Mouse (Mus musculus) liver, embryonic 12.5 days (tissue): ENCODE measurements around the gene Slc13a2. TPM values are rescaled to one million over a fixed set of nuclear protein-coding genes. Genes with fewer than 3 reads are reported as not detected.

Experiments used
- ATAC-seq: fragments of 200-750 bp; cut with Nextera tagmentation; 2 replicates; pipeline ENCODE4 v1.8.0; 2017; ENCODE audit warnings: moderate number of reproducible peaks, mild to moderate bottlenecking, moderate library complexity
- H3K27ac ChIP-seq: fragments of 300-500 bp; sonication (generic); 2 replicates; pipeline ENCODE4 v1.5.1; 2016; ENCODE audit warnings: mild to moderate bottlenecking
- H3K27me3 ChIP-seq: fragments of 300-500 bp; sonication (generic); replicated peaks from 2 replicates; pipeline ENCODE4 v1.6.1; 2016; ENCODE audit warnings: mild to moderate bottlenecking, moderate library complexity
- H3K36me3 ChIP-seq: fragments of 300-500 bp; sonication (generic); 2 replicates; pipeline ENCODE4 v1.6.1; 2016; ENCODE audit warnings: mild to moderate bottlenecking, moderate library complexity
- H3K4me1 ChIP-seq: fragments of 300-500 bp; sonication (generic); 2 replicates; pipeline ENCODE4 v1.6.1; 2016
- H3K4me2 ChIP-seq: fragments of 300-500 bp; sonication (generic); 2 replicates; pipeline ENCODE4 v1.6.1; 2016; ENCODE audit warnings: mild to moderate bottlenecking, moderate library complexity
- H3K4me3 ChIP-seq: fragments of 300-500 bp; sonication (generic); 2 replicates; pipeline ENCODE4 v1.5.1; 2016; ENCODE audit warnings: mild to moderate bottlenecking, moderate library complexity
- H3K9ac ChIP-seq: fragments of 300-500 bp; sonication (generic); 2 replicates; pipeline ENCODE4 v1.6.1; 2016; ENCODE audit warnings: mild to moderate bottlenecking, moderate library complexity
- H3K9me3 ChIP-seq: fragments of 300-500 bp; sonication (generic); replicated peaks from 2 replicates; pipeline ENCODE4 v1.6.1; 2016; ENCODE audit warnings: mild to moderate bottlenecking, moderate library complexity
- WGBS: fragments of 180-500 bp; shearing (Covaris S2); methylation state at CpG from one replicate; pipeline ENCODE4 v1.1.7; 2016; ENCODE audit not compliant: insufficient replicate concordance; 5-methylcytosine and 5-hydroxymethylcytosine counted together
- polyA plus RNA-seq: library from polyadenylated mRNA; unstranded; fragments of >200 nt; fragmentation: Nextera tagmentation; extraction: Ambion mirVana; gene quantifications from 2 replicates; pipeline ENCODE4 v1.2.1, GENCODE M21; 2016

The Slc13a2 gene
- polyA plus RNA-seq, 1 experiment from 2014 or later, result 0.05 TPM

- H3K27ac ChIP-seq, result no peak overlapping the region
- H3K4me2 ChIP-seq, result no peak overlapping the region
- peaks cover 14% of the 10 kb centered on the region for H3K27me3 ChIP-seq
- 0 out of 2 replicates have a peak, but pooled peaks cover 3% of the 10 kb centered on the region for H3K4me1 ChIP-seq
- no peak overlapping the region for H3K9ac ChIP-seq
- no peak for ATAC-seq
- WGBS, result 44% methylated on average over 11 of the region's 11 CpGs
- no peak overlapping the region for H3K4me3 ChIP-seq
- H3K36me3 ChIP-seq, result no peaks in the 10 kb centered on the region
- no peaks in the 10 kb centered on the region for H3K9me3 ChIP-seq
Observed at GRCm38 (mm10) chr11:78430195-78430878, 8.3 kb upstream of the Slc13a2 start.

- Histone ChIP-seq H3K4me1 (0 out of 2 replicates have a peak, but pooled peaks cover 3% of the 10 kb centered on the region), H3K9me3 (no peaks in the 10 kb centered on the region), H3K4me3 (no peak overlapping the region), H3K4me2 (no peak overlapping the region), H3K27ac (no peak overlapping the region), H3K9ac (no peak overlapping the region), H3K27me3 (peaks cover 7% of the 10 kb centered on the region), H3K36me3 (no peaks in the 10 kb centered on the region)
- no peak for ATAC-seq
- 72% methylated on average over 5 of the region's 5 CpGs for WGBS
Observed at GRCm38 (mm10) chr11:78428309-78428708, 6.3 kb upstream of the Slc13a2 start.

- H3K4me2 ChIP-seq, result no peak overlapping the region
- WGBS, result 82% methylated on average over 6 of the region's 6 CpGs
- H3K36me3 ChIP-seq, result no peaks in the 10 kb centered on the region
- H3K4me1 ChIP-seq, result 0 out of 2 replicates have a peak, but pooled peaks cover 3% of the 10 kb centered on the region
- no peak overlapping the region for H3K27ac ChIP-seq
- no peaks in the 10 kb centered on the region for H3K9me3 ChIP-seq
- H3K27me3 ChIP-seq, result peaks cover 13% of the 10 kb centered on the region
- H3K9ac ChIP-seq, result no peak overlapping the region
- no peak for ATAC-seq
- no peak overlapping the region for H3K4me3 ChIP-seq
Observed at GRCm38 (mm10) chr11:78427655-78428054, 5.6 kb upstream of the Slc13a2 start.

- H3K9me3 ChIP-seq, result no peaks in the 10 kb centered on the region
- no peak overlapping the region for H3K4me2 ChIP-seq
- no peak overlapping the region for H3K4me3 ChIP-seq
- H3K36me3 ChIP-seq, result no peaks in the 10 kb centered on the region
- H3K9ac ChIP-seq, result no peak overlapping the region
- H3K27ac ChIP-seq, result no peak overlapping the region
- H3K4me1 ChIP-seq, result peaks cover 4% of the 10 kb centered on the region
- H3K27me3 ChIP-seq, result peaks cover 31% of the 10 kb centered on the region
- WGBS, result 64% methylated on average over 1 of the region's 1 CpGs
- ATAC-seq, result no peak
Observed at GRCm38 (mm10) chr11:78425572-78425971, 3.6 kb upstream of the Slc13a2 start.

- Histone ChIP-seq H3K9me3 (no peaks in the 10 kb centered on the region), H3K27me3 (peaks cover 43% of the 10 kb centered on the region), H3K4me1 (peaks cover 7% of the 10 kb centered on the region), H3K9ac (no peak overlapping the region), H3K27ac (no peak overlapping the region), H3K36me3 (no peaks in the 10 kb centered on the region), H3K4me2 (no peak overlapping the region), H3K4me3 (no peak overlapping the region)
- no peak for ATAC-seq
- WGBS, result 57% methylated on average over 2 of the region's 2 CpGs
Observed at GRCm38 (mm10) chr11:78424352-78424751, 2.3 kb upstream of the Slc13a2 start.

GRCm38 (mm10) chr11:78421201-78422009 lies 612 bp downstream of the Slc13a2 start:
- no peaks in the 10 kb centered on the region for H3K36me3 ChIP-seq
- no peak for ATAC-seq
- WGBS, result 30% methylated on average over 13 of the region's 13 CpGs

GRCm38 (mm10) chr11:78420263-78420889 lies 1.6 kb downstream of the Slc13a2 start:
- Histone ChIP-seq H3K27me3 (peaks cover 51% of the 10 kb centered on the region), H3K36me3 (no peaks in the 10 kb centered on the region), H3K4me1 (peaks cover 7% of the 10 kb centered on the region), H3K4me3 (no peak overlapping the region), H3K4me2 (no peak overlapping the region), H3K9me3 (no peaks in the 10 kb centered on the region), H3K9ac (no peak overlapping the region), H3K27ac (no peak overlapping the region)
- WGBS, result 11% methylated on average over 12 of the region's 12 CpGs
- no peak for ATAC-seq

More at GRCm38 (mm10) chr11:78421201-78422009, 612 bp downstream of the Slc13a2 start:
- no peak overlapping the region for H3K4me3 ChIP-seq
- H3K9me3 ChIP-seq, result no peaks in the 10 kb centered on the region
- H3K27ac ChIP-seq, result no peak overlapping the region
- H3K4me2 ChIP-seq, result no peak overlapping the region
- H3K4me1 ChIP-seq, result peaks cover 7% of the 10 kb centered on the region
- H3K9ac ChIP-seq, result no peak overlapping the region
- H3K27me3 ChIP-seq, result peaks cover 51% of the 10 kb centered on the region

- Histone ChIP-seq H3K27ac (no peak overlapping the region), H3K4me1 (peaks cover 7% of the 10 kb centered on the region), H3K9me3 (no peaks in the 10 kb centered on the region), H3K36me3 (no peaks in the 10 kb centered on the region), H3K4me3 (no peak overlapping the region), H3K9ac (no peak overlapping the region), H3K4me2 (no peak overlapping the region), H3K27me3 (peaks cover 45% of the 10 kb centered on the region)
- ATAC-seq, result no peak
- 68% methylated on average over 6 of the region's 6 CpGs for WGBS
Observed at GRCm38 (mm10) chr11:78416854-78417253, 5.2 kb downstream of the Slc13a2 start.

- no peak overlapping the region for H3K9ac ChIP-seq
- peaks cover 21% of the 10 kb centered on the region for H3K27me3 ChIP-seq
- no peak overlapping the region for H3K4me3 ChIP-seq
- peaks cover 15% of the 10 kb centered on the region for H3K4me1 ChIP-seq
- H3K4me2 ChIP-seq, result no peak overlapping the region
- H3K27ac ChIP-seq, result no peak overlapping the region
- H3K9me3 ChIP-seq, result no peaks in the 10 kb centered on the region
- WGBS, result 54% methylated on average over 6 of the region's 6 CpGs
- no peak for ATAC-seq
- no peaks in the 10 kb centered on the region for H3K36me3 ChIP-seq
Observed at GRCm38 (mm10) chr11:78412861-78413260, 9.2 kb downstream of the Slc13a2 start.

GRCm38 (mm10) chr11:78412324-78412850 lies 9.6 kb downstream of the Slc13a2 start:
- Histone ChIP-seq H3K36me3 (no peaks in the 10 kb centered on the region), H3K27ac (no peak overlapping the region), H3K4me2 (no peak overlapping the region), H3K4me1 (peaks cover 15% of the 10 kb centered on the region), H3K4me3 (no peak overlapping the region), H3K9ac (no peak overlapping the region), H3K27me3 (peaks cover 21% of the 10 kb centered on the region), H3K9me3 (no peaks in the 10 kb centered on the region)
- 67% methylated on average over 6 of the region's 6 CpGs for WGBS
- no peak for ATAC-seq

GRCm38 (mm10) chr11:78411606-78412323 lies 10.3 kb downstream of the Slc13a2 start:
- H3K4me1 ChIP-seq, result peaks cover 15% of the 10 kb centered on the region
- H3K4me2 ChIP-seq, result no peak overlapping the region
- H3K36me3 ChIP-seq, result no peaks in the 10 kb centered on the region
- H3K27me3 ChIP-seq, result peaks cover 21% of the 10 kb centered on the region
- H3K4me3 ChIP-seq, result no peak overlapping the region
- no peak overlapping the region for H3K27ac ChIP-seq
- H3K9ac ChIP-seq, result no peak overlapping the region
- H3K9me3 ChIP-seq, result no peaks in the 10 kb centered on the region
- 69% methylated on average over 11 of the region's 11 CpGs for WGBS
- ATAC-seq, result no peak
